7 mouse cellular contexts compared by ENCODE assay signal in the genomic region with DNA sequence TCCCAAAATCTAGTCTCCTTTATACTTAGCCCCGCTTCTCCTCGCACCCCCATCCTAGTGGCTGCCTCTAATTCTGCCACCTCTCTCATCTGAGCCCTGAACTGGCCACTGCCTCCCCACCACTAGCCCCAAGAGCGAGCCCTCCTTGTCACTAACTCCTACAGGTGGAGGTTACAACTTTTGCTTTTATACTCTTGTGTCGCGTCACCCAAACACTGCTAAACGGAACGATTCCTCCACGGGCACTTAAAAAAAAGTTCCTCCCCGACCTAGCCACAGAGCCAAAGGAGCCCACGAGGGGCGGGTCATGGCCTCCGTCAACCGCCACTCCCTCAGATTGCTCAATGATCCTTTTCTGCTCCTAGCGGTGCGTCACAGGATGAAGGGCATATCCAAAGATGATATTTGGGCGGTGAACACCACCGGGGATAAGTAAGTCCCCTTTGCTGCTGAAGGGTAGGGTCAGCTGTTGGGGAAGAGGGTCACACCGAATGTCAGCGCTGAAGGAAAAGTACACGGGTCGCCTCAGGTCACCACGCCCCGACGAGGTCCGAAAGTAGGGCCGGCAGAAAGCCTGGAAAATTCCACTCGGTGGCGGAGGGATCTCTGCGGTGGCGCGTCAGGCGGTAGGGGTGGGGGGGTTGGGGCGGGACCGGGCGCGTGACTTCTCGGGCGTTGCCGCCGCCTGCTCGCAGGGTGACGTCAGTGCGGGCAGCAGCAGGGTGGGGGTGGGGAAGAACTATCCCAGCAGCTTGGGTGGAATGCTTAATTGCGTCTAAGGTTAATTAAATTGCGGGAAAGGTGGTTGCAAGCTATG. TPM values are rescaled to one million over a fixed set of nuclear protein-coding genes. Genes with fewer than 3 reads are reported as not detected.
DNase-seq lines count a peak whose midpoint lies in the region; ATAC-seq lines count a peak whose summit lies in the region.

No protein-coding gene starts in this region.

- peak; percentile 23 for ATAC-seq in granulocyte monocyte progenitor cell, adult 5-6 weeks (replicated peaks; ENCODE audit: poor library complexity, severe bottlenecking)
- ATAC-seq in midbrain, embryonic 13.5 days: peak; percentile 38

- peak; percentile 95 to 97 for DNase-seq in adrenal gland, adult 18-20 months (ENCODE audit: low spot score in 2 of 2)
- peak; percentile 95 for DNase-seq in embryo, embryonic 11 days
- DNase-seq in kidney, adult 11 months: peak; percentile 98
- peak; percentile 98 for DNase-seq in limb, embryonic 10.5 days (ENCODE audit: low spot score)
- peak; percentile 93 for DNase-seq in spleen, adult 12 weeks (ENCODE audit: low spot score)

- no peaks in the 10 kb centered on the region for H3K9me3 ChIP-seq in limb, embryonic 10.5 days (replicated peaks)
- no peaks in the 10 kb centered on the region for H3K9me3 ChIP-seq in midbrain, embryonic 13.5 days

- 7% methylated on average over 45 of the region's 45 CpGs for WGBS in limb, embryonic 10.5 days
- 7% methylated on average over 45 of the region's 45 CpGs for WGBS in midbrain, embryonic 13.5 days

- peak overlapping the region; percentile 46 for H3K4me3 ChIP-seq in limb, embryonic 10.5 days
- H3K4me3 ChIP-seq in midbrain, embryonic 13.5 days (replicated peaks): peak overlapping the region; percentile 35

- H3K36me3 ChIP-seq in limb, embryonic 10.5 days: no peaks in the 10 kb centered on the region
- no peaks in the 10 kb centered on the region for H3K36me3 ChIP-seq in midbrain, embryonic 13.5 days

- peak overlapping the region; percentile 65 for H3K4me2 ChIP-seq in midbrain, embryonic 13.5 days (replicated peaks)

- peak overlapping the region; percentile 60 for H3K9ac ChIP-seq in midbrain, embryonic 13.5 days (replicated peaks)

- peak overlapping the region; percentile 93 for H3K27ac ChIP-seq in limb, embryonic 10.5 days
- H3K27ac ChIP-seq in midbrain, embryonic 13.5 days: peak overlapping the region; percentile 98

- H3K27me3 ChIP-seq in limb, embryonic 10.5 days (ENCODE audit: low read depth, poor library complexity, severe bottlenecking): no peaks in the 10 kb centered on the region
- no peaks in the 10 kb centered on the region for H3K27me3 ChIP-seq in midbrain, embryonic 13.5 days

- H3K4me1 ChIP-seq in limb, embryonic 10.5 days: peaks cover 86% of the 10 kb centered on the region
- peaks cover 84% of the 10 kb centered on the region for H3K4me1 ChIP-seq in midbrain, embryonic 13.5 days (replicated peaks)

RNA-seq across cellular contexts. Expression of a gene that starts 29.5 kb away (rescaled TPM):
- total RNA-seq in adrenal gland, adult 18-20 months (2021): 10 to 100 TPM; 21.1 to 42.8 TPM
- 17.9 and 25.4 TPM in 2 replicates for total RNA-seq in granulocyte monocyte progenitor cell, adult 5-6 weeks (2014; fragmentation: Nextera tagmentation)
- total RNA-seq in granulocyte monocyte progenitor cell, adult 5-6 weeks (2017): 19.0 and 28.4 TPM in 2 replicates
- polyA plus RNA-seq in limb, embryonic 10.5 days (2016; fragmentation: Nextera tagmentation; extraction: Ambion mirVana): 43.5 and 48.7 TPM in 2 replicates
- polyA plus RNA-seq in midbrain, embryonic 13.5 days (2015; fragmentation: Nextera tagmentation; extraction: Ambion mirVana): 16.8 and 19.0 TPM in 2 replicates

RNA-seq across cellular contexts. Expression of a gene that starts 32.1 kb away (rescaled TPM):
- 10 to 100 TPM in 1 of 2 experiments, 1 to 10 TPM in 1; 4.9 to 19.0 TPM for total RNA-seq in adrenal gland, adult 18-20 months (2021)
- total RNA-seq in granulocyte monocyte progenitor cell, adult 5-6 weeks (2014; fragmentation: Nextera tagmentation): 38.2 and 44.5 TPM in 2 replicates
- total RNA-seq in granulocyte monocyte progenitor cell, adult 5-6 weeks (2017): 35.5 and 35.6 TPM in 2 replicates
- polyA plus RNA-seq in limb, embryonic 10.5 days (2016; fragmentation: Nextera tagmentation; extraction: Ambion mirVana): 1.8 TPM in 2 replicates
- polyA plus RNA-seq in midbrain, embryonic 13.5 days (2015; fragmentation: Nextera tagmentation; extraction: Ambion mirVana): 1.4 and 2.0 TPM in 2 replicates

RNA-seq across cellular contexts. Expression of a gene that starts 48.4 kb away (rescaled TPM):
- 1 to 10 TPM in 1 of 2 experiments, under 1 TPM in 1; 0.90 to 1.1 TPM for total RNA-seq in adrenal gland, adult 18-20 months (2021)
- total RNA-seq in granulocyte monocyte progenitor cell, adult 5-6 weeks (2014; fragmentation: Nextera tagmentation): 1.1 and 2.5 TPM in 2 replicates
- total RNA-seq in granulocyte monocyte progenitor cell, adult 5-6 weeks (2017): 2.3 and 4.4 TPM in 2 replicates
- 5.2 and 5.9 TPM in 2 replicates for polyA plus RNA-seq in limb, embryonic 10.5 days (2016; fragmentation: Nextera tagmentation; extraction: Ambion mirVana)
- 16.4 and 16.9 TPM in 2 replicates for polyA plus RNA-seq in midbrain, embryonic 13.5 days (2015; fragmentation: Nextera tagmentation; extraction: Ambion mirVana)

Comparison
In these comparisons a context has a peak if more than half of its experiments do, and no peak if none do; other contexts are left out.
1. Peak in every context shown above with its lines: DNase-seq, ATAC-seq, H3K4me3 ChIP-seq and H3K27ac ChIP-seq.